Mouse (Mus musculus) right cerebral cortex, postnatal 14 days (tissue): ENCODE measurements around the gene Ftl1.
"Not testable (repeated sequence)": the region's sequence is repeated elsewhere in the genome, so short reads cannot be mapped to it uniquely, and the experiment has no call there.

Source experiments
- DNase-seq: peaks from one replicate; pipeline ENCODE4 v3.0.0; 2022

Gene Ftl1

GRCm38 (mm10) chr7:45475291-45475969, 15.7 kb upstream of the Ftl1 start:
- no peak for DNase-seq

DNA sequence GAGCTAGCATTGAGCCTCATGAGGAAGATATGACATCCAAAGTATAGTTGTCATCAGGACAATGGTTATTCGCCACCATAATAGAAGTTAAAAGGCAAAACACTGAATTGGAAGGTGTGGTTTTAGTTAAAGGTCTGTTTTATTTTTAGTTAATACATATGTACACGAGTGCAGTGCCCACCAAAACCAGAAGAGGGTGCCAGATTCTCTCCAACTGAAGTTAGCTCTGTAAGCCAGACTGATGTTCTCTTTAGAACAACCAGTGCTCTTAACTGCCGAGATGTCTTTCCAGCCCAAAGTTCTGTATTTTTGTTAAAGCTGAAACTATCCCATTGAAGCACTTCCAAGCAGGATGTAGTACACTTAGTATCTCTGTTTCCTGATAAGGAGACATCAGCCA, 11.2 kb upstream of the Ftl1 start:
- DNase-seq: peak; percentile 85

GRCm38 (mm10) chr7:45467090-45467670, 7.5 kb upstream of the Ftl1 start:
- no peak for DNase-seq

DNA sequence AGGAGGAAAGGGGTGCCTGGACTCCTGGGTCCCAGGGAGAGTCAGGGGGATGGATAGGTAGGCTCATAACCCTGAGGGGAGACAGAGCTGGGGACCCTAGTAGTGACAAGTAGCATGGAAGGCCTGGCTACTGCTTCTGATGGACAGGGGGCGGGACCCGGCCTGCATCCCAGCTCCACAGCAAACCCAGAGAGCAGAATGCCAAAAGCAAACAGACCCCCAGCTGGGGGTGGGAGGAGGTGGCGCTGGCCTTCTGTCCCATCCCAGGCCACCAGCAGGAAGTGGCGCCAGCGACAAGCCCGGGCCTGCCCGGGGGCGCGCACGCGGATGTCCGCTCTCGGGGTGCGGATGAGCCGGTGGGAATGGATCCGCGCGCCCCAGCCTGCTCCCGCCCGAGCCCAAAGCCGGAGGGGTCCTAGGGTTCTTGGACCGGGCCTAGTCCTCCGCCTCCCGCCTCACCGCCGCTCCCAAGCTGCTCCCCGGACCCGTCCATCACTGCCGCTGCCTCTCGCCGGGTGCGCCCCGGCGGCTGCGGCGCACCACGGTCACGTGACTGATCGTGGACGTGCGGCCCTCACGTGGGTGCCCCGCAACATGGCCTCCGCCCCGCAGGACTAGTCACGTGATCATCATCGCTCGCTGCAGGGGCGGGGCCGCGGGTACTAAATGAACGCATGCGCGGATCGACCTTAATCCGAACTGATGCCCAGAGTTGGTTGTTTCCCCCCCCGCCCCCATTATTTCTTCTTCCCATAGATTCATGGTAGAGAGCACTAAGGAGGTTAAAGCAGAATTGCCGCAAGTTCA, 6.8 kb upstream of the Ftl1 start, which contains the start of gene Bax:
Bax (minus strand) TSS at position 616 of the 807 bp plus-strand sequence.
- DNase-seq: peak; percentile 97

GRCm38 (mm10) chr7:45465549-45465948, 5.9 kb upstream of the Ftl1 start:
- DNase-seq: no peak

- no peak for DNase-seq
Measured at GRCm38 (mm10) chr7:45465112-45465511, 5.4 kb upstream of the Ftl1 start.

GRCm38 (mm10) chr7:45463987-45464778, 4.5 kb upstream of the Ftl1 start:
- DNase-seq: no peak

DNA sequence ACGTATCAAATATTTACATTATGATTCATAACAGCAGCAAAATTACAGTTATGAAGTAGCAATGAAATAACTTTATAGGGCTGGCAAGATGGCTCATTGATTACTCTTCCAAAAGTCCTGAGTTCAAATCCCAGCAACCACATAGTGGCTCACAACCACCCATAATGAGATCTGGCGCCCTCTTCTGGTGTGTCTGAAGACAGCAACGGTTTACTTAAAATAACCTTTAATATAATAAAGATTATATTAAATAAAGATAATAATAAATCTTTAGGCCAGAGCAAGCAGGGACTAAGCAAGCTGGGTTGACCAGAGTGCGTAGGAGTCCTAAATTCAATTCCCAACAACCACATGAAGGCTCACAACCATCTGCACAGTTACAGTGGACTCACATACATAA, 3.2 kb upstream of the Ftl1 start:
- not testable (repeated sequence) for DNase-seq

- no peak for DNase-seq
Measured at GRCm38 (mm10) chr7:45462325-45462724, 2.6 kb upstream of the Ftl1 start.

- DNase-seq: no peak
Measured at GRCm38 (mm10) chr7:45461781-45462180, 2.1 kb upstream of the Ftl1 start.

DNA sequence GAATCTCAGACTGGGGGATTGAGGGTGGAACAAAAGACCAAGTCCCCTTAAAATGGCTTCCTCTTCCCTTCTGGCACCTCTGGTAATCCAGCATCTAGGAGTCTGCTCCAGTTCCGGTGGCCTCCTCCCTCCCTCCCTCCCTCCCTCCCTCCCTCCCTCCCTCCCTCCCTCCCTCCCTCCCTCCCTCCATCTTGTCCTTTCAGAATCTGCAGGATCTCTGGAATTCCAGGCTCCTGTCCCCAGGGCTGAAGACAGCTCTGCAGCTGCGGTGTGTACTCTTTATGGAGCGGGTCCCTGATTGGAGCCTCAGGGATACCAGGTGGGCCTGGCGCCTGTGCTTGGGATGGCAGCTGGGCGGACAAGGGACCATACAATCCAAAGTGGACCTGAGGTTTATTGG, 1.6 kb upstream of the Ftl1 start:
- DNase-seq: no peak

DNA sequence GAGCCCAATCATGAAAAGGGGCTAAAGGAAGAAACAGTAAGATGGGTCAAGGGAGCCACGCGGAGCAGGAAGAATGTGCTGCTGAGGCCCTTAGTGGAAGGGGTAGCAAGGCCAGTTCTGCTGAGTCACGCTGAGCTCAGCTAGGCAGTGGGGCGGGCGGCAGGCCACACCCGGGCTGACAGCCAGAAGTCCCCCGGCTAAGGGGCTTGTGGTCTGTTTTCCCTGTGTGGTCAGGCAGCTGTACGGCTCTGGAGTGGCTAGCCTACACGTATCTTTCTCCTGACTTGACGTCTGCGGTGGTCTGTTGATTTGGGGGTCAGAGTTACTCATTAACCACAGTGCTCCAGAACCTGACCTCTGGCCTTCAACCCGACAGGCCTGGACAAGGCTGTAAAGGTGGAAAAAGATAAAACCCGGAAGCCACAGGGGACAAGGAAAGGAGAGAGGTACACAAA, 1.2 kb upstream of the Ftl1 start:
- peak; percentile 57 for DNase-seq

GRCm38 (mm10) chr7:45460377-45460776, 693 bp upstream of the Ftl1 start:
- DNase-seq: no peak

DNA sequence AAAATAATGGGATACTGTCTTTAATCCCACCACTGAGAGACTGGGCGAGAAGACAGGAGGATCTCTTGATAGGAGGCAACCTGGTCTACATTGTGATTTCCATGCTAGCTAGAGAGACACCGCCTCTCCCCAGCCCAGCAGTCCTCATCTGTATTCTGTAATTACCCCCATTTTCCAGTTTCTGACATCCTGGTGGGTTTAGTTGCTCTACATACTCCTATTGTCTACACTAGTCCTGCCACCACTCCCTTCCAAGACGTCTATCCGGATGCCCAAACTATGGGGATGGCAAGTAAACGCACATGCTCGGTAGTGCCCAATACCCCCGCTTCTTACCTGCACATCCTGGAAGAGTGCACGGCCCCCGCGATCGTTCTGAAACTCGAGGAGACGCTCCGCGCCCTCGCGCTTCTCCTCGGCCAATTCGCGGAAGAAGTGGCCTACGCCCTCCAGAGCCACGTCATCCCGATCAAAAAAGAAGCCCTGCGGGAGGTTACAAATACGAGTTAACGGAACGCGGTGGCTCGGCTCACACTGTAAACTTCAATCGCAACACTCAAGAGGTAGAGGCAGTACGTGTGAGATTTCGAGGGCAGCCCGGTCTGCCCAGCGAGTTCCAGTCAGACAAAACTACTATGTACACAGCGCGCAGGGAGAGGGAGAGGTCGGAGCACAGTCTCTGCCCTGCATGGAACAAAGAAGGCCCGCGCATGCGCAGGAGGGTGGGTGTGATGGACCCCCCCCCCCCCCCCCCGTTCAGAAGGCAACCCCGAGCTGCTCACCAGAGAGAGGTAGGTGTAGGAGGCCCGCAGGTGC, 728 bp downstream of the Ftl1 start:
- peak; percentile 89 for DNase-seq

DNA sequence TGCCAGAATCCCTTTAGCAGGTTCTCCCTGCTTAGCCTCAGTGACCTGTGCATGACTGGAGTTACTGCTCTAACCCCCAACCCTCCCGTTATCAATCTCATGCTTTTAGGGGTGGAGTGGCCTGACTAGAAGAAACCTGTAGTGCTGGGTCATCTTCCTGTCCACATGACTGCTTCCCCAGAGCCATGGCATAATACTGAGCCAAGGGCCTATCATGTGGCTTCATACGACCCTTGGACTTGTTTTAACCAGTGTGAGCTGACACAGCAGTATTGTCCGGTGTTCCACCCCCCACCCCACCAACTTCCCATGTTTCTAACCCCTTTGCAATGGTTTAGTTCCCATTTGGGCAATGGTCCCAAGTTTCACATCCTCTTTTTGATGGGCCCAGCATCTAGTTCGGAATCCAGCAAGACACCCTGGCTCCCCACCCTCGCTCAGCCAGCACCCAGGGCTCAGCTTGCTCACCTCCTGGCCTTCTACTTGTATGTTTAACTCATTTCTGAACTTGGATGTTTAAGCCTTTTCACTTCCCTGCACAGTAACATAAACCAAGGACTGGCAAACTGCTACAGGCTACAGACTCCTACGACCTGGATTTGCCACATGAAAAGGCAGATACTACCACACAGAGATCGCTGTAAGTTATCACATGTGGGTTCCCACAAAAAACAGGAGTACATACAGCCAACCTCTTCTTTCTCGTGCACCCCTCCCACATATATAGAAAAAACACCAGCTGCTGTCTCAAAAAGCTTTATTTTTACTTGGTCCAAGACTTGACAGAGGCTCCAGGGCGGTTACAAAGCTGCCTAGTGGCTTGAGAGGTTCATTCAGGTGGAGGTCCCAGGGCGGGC, 2.3 kb downstream of the Ftl1 start:
- no peak for DNase-seq

DNA sequence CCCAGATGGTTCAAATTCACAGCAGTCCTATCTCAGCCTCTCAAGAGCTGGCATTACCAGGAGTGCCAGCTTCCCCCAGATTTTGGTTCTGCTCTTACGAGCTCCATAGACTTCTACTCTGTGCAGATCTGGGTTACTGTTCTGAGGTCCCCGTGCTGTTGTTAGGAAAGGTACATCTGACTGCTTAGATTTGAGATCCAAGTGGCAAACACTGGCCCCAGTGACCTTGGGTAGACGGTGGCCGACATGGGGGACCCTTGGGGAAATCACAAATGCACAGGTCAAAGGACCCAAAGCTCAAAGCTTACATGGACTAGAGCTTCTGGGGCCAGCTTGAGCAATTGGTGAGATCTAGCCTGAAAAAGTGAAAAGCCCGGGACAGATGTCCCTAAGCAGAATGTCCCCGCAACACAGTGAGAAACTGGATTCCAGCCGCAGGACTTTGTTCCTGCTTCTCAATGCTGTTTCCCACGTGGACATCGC, 2.9 kb downstream of the Ftl1 start:
- no peak for DNase-seq

DNA sequence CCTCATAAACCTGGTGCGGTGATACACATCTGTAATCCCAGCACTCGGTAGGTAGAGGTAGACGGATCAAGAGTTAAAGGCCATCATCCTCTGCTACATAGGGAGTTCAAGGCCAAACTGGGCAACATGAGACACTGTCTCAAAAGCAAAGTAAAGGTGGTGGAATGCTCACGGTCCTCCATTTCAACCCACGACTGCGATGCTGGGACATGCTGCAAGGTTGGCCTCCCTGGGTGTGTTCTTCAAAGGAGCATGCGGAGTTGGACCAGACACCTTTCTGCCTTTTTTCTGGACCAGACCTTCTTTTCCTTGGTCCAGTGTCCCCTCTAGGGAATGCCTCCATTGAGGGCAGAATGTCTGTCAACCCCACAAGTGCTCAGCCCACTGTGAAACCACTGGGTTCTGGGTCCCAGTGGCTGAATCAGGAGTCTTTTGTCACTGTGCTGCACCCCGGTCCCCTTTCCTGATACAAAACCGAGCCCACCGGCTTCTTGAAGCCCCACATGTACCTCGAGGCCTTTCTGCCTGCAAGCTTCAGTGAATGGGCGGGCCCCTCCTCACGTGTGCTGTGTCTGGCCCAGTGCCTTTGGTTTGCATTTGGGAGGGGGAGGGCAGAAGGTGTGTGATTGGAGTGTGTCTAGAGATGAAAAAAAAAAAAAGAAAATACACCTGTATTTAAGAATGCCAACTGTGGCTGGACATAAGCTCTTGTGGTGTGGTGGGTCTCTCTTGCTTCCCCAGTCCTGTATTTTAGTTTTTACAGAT, 3.6 kb downstream of the Ftl1 start:
- DNase-seq: no peak

- DNase-seq: no peak
Measured at GRCm38 (mm10) chr7:45454971-45455370, 4.7 kb downstream of the Ftl1 start.

GRCm38 (mm10) chr7:45451344-45451982, 8.2 kb downstream of the Ftl1 start:
- DNase-seq: peak; percentile 89

DNA sequence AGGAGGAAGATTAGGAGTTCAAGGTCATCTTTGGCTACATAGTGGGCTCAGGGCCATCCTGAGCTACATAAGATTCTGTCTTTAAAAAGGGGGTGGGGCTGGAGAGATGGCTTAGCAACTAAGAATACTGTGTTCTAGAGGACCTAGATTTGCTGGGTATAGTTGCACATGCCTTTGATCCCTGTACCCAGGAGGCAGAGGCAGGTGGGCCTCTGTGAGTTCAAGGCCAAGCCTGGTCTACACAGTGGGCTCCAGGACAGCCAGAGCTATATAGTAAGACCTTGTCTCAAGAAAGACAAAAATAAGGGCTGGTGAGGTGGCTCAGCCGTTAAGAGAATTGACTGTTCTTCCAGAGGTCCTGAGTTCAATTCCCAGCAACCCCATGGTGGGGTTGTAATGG, 9.7 kb downstream of the Ftl1 start:
- no peak for DNase-seq
